Mouse (Mus musculus): Measurements from ENCODE around the gene Zdhhc7. TPM values are rescaled to one million over a fixed set of nuclear protein-coding genes. Genes with fewer than 3 reads are reported as not detected.

Zdhhc7 gene
- polyA plus RNA-seq, 1 experiment: 35.5 TPM

DNA sequence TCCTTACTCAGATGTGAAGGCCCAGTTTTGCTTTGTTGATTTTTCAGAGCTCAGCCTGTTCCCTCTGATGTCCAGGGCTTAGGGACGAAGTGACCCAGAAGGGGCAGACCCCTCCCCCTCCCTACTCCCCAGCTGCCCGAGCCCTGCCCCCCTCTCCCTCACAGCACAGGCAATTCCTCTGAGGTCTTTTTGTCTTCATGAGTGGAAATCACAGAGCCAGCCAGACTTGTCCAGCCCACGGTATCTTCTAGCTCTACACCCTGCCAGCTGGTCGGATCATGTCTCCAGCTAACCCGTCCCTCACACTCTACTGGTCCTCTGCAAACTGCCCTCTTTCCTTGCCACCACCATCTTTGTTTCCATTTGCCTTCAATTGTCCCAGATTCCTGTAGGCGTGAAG is 66.8 kb downstream of the Zdhhc7 start:
- H3K4me3 ChIP-seq (ENCODE audit: insufficient read depth, low read length): no peak overlapping the region
- TF ChIP-seq POLR2A (IDR thresholded peaks at IDR 0.05; ENCODE audit: extremely low read depth, insufficient read depth, low read length) (no peak), CTCF (IDR thresholded peaks at IDR 0.05; ENCODE audit: extremely low read depth, insufficient read depth, low read length) (no peak)
- no peaks in the 10 kb centered on the region; the same call in 1 of the 2 replicates for H3K4me1 ChIP-seq (ENCODE audit: control insufficient read depth, insufficient read depth, low read length)
- no peak overlapping the region for H3K27ac ChIP-seq (ENCODE audit: insufficient read depth, low read length)

DNA sequence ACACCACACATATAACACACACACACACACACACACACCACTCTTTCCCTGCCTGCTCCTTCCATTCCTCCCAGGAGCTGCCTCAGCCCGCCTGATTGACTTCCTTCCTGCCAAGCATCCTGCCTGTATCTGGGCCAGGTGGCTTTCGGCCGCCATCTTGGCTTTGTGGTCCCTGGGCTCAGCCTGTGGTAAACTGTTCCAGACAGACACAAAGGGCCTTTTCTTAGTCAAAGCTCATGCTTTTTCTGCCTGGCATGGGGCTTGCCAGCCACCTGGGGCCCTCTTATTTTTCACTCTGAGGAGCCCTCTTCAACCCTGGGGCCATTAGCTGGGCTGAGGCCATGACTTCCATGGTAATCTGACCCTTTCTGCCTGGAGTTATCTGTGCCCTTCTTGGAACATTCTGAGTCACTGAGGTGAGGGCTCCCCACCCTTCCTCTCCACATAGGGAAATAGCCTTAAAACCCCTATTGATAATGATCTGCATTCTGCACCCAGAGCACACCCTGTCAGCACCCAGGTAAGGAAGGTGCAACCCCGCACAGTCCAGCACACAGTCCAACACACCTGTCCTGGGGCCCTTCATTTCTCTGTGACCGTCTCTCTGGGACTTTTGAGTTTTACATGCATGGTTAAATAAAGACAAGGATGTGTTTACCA is 68.6 kb downstream of the Zdhhc7 start:
- H3K4me3 ChIP-seq (ENCODE audit: insufficient read depth, low read length): no peak overlapping the region
- no peak overlapping the region for H3K27ac ChIP-seq (ENCODE audit: insufficient read depth, low read length)
- no peaks in the 10 kb centered on the region; the same call in 1 of the 2 replicates for H3K4me1 ChIP-seq (ENCODE audit: control insufficient read depth, insufficient read depth, low read length)
- no peak for TF ChIP-seq CTCF (IDR thresholded peaks at IDR 0.05; ENCODE audit: extremely low read depth, insufficient read depth, low read length)

Other genes starting within 250 kb of the Zdhhc7 start
- gene Klhl36, start 239.2 kb downstream of the Zdhhc7 start, polyA plus RNA-seq (2012; rRNA removed): 7.4 and 8.7 TPM in 2 replicates
- gene Usp10, start 191.1 kb downstream of the Zdhhc7 start, polyA plus RNA-seq (2012; rRNA removed): 75.6 and 81.9 TPM in 2 replicates
- gene Gm20388, start 190.6 kb downstream of the Zdhhc7 start, polyA plus RNA-seq (2012; rRNA removed): 22.0 and 23.9 TPM in 2 replicates
- 2.1 TPM in 2 replicates for gene Crispld2, start 109.0 kb downstream of the Zdhhc7 start, polyA plus RNA-seq (2012; rRNA removed)
- gene 6430548M08Rik, start 12.7 kb upstream of the Zdhhc7 start, polyA plus RNA-seq (2012; rRNA removed): 144 and 149 TPM in 2 replicates
- gene Fam92b, start 76.0 kb upstream of the Zdhhc7 start, polyA plus RNA-seq (2012; rRNA removed): 0.57 and 0.69 TPM in 2 replicates
- gene Gse1, start 127.0 kb upstream of the Zdhhc7 start, polyA plus RNA-seq (2012; rRNA removed): 41.0 and 46.8 TPM in 2 replicates